In the genomic region with DNA sequence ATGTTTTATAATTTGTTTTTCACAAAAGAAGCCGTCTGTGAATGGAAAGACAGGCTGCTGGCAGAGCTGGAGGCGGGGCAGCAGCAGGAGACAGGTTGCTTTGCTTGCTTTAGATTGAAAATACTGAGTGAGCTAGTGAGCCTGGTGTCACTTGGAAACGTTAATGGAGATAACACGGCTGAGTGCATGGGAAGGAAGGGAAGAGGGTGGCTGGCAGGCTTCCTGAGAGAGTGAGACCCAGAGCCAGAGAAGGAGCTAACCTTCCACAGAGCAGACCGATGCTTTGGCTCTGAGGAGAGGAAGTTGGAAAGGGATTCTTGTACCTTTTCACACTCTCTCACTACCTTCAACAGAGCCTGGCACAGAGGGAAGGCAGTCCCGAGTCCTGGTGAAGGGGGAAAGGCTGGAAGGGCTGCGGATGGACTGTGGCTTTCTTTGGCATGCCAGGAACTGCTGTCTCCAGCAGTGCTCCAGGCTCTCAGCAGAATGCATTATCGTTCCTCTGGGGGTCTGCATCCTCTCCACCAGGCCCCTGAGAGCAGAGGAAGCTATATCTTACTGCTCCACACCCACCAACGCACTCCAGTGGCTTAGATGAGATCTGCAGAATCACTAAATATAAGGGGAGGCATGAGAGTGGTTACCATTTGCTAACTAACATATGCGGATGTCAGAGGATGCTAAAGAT, we compare ENCODE assay signal across 10 mouse cellular contexts. TPM values are rescaled to one million over a fixed set of nuclear protein-coding genes. Genes with fewer than 3 reads are reported as not detected.
A peak's percentile ranks its signal among the peaks of the same experiment; 100 is the strongest.
DNase-seq lines count a peak whose midpoint lies in the region; ATAC-seq and TF ChIP-seq lines count a peak whose summit lies in the region.
"Had no signal": no experiment of that assay in that cellular context is flagged by ENCODE, and none has a peak within 500 bp of the region (broad histone marks: within the 10 kb centered on the region; RNA-seq: fewer than 3 reads in every experiment).

No protein-coding gene starts in this region.

- peak; percentile 68 for ATAC-seq in midbrain, embryonic 13.5 days
- ATAC-seq in midbrain, embryonic 11.5 days (ENCODE audit: low FRiP score), result no peak
- no peak for ATAC-seq in embryonic facial prominence, embryonic 13.5 days (ENCODE audit: insufficient number of reproducible peaks, insufficient read depth, low FRiP score, low TSS enrichment, low read depth)
- ATAC-seq in heart, embryonic 15.5 days (replicated peaks; ENCODE audit: insufficient number of reproducible peaks, insufficient read depth, low FRiP score, low read depth), result 0 out of 2 replicates have a peak, but pooled peaks have one; percentile 66
- ATAC-seq in midbrain, postnatal 0 days (ENCODE audit: low FRiP score), result peak; percentile 47; the same call in 1 of the 2 replicates

- H3K27ac ChIP-seq in midbrain, embryonic 13.5 days, result peak overlapping the region; percentile 56
- H3K27ac ChIP-seq in midbrain, embryonic 11.5 days (ENCODE audit: low read depth, low read length), result no peak overlapping the region
- H3K27ac ChIP-seq in embryonic facial prominence, embryonic 13.5 days, result peak overlapping the region; percentile 39; the same call in 1 of the 2 replicates
- peak overlapping the region; percentile 57 for H3K27ac ChIP-seq in heart, embryonic 15.5 days
- peak overlapping the region; percentile 62 for H3K27ac ChIP-seq in midbrain, postnatal 0 days (ENCODE audit: low read depth, low read length)
- H3K27ac ChIP-seq: liver, embryonic 14.5 days had no signal

- no peak overlapping the region for H3K4me2 ChIP-seq in midbrain, embryonic 13.5 days (replicated peaks)
- H3K4me2 ChIP-seq in midbrain, embryonic 11.5 days, result no peak overlapping the region
- 0 out of 2 replicates have a peak overlapping the region, but pooled peaks have one; percentile 9 for H3K4me2 ChIP-seq in embryonic facial prominence, embryonic 13.5 days
- no peak overlapping the region for H3K4me2 ChIP-seq in heart, embryonic 15.5 days
- H3K4me2 ChIP-seq in midbrain, postnatal 0 days (ENCODE audit: low read depth, low read length, poor library complexity, severe bottlenecking), result no peak overlapping the region

- no peak for TF ChIP-seq CTCF in midbrain, postnatal 0 days (IDR thresholded peaks at IDR 0.05)

- no peaks in the 10 kb centered on the region for H3K27me3 ChIP-seq in midbrain, embryonic 13.5 days
- no peaks in the 10 kb centered on the region for H3K27me3 ChIP-seq in midbrain, embryonic 11.5 days (ENCODE audit: control insufficient read depth, insufficient read depth, low read length)
- H3K27me3 ChIP-seq in embryonic facial prominence, embryonic 13.5 days, result no peaks in the 10 kb centered on the region
- no peaks in the 10 kb centered on the region for H3K27me3 ChIP-seq in heart, embryonic 15.5 days
- H3K27me3 ChIP-seq in midbrain, postnatal 0 days (ENCODE audit: insufficient read depth, low read length), result no peaks in the 10 kb centered on the region

- H3K9ac ChIP-seq in midbrain, embryonic 13.5 days (replicated peaks), result 0 out of 2 replicates have a peak overlapping the region, but pooled peaks have one; percentile 29
- no peak overlapping the region; the same call in 1 of the 2 replicates for H3K9ac ChIP-seq in midbrain, embryonic 11.5 days (ENCODE audit: low read length)
- peak overlapping the region; percentile 46; the same call in 1 of the 2 replicates for H3K9ac ChIP-seq in embryonic facial prominence, embryonic 13.5 days
- peak overlapping the region; percentile 4; the same call in 1 of the 2 replicates for H3K9ac ChIP-seq in heart, embryonic 15.5 days
- H3K9ac ChIP-seq in midbrain, postnatal 0 days (replicated peaks; ENCODE audit: low read length, poor library complexity, severe bottlenecking), result no peak overlapping the region
- H3K9ac ChIP-seq: liver, embryonic 14.5 days had no signal

- no peaks in the 10 kb centered on the region for H3K9me3 ChIP-seq in midbrain, embryonic 13.5 days
- no peaks in the 10 kb centered on the region for H3K9me3 ChIP-seq in midbrain, embryonic 11.5 days (ENCODE audit: control insufficient read depth, low read length)
- no peaks in the 10 kb centered on the region for H3K9me3 ChIP-seq in embryonic facial prominence, embryonic 13.5 days
- no peaks in the 10 kb centered on the region for H3K9me3 ChIP-seq in heart, embryonic 15.5 days (replicated peaks)
- no peaks in the 10 kb centered on the region for H3K9me3 ChIP-seq in midbrain, postnatal 0 days (ENCODE audit: low read length)

- H3K36me3 ChIP-seq in midbrain, embryonic 13.5 days, result peaks cover 34% of the 10 kb centered on the region
- no peaks in the 10 kb centered on the region for H3K36me3 ChIP-seq in midbrain, embryonic 11.5 days (ENCODE audit: control insufficient read depth, insufficient read depth, low read length)
- H3K36me3 ChIP-seq in embryonic facial prominence, embryonic 13.5 days, result peaks cover 34% of the 10 kb centered on the region
- peaks cover 39% of the 10 kb centered on the region for H3K36me3 ChIP-seq in heart, embryonic 15.5 days
- H3K36me3 ChIP-seq in midbrain, postnatal 0 days (ENCODE audit: insufficient read depth, low read length), result peaks cover 22% of the 10 kb centered on the region

- WGBS in midbrain, embryonic 13.5 days, result 38% methylated on average over 10 of the region's 10 CpGs
- WGBS in midbrain, embryonic 11.5 days, result 45% methylated on average over 10 of the region's 10 CpGs
- WGBS in embryonic facial prominence, embryonic 13.5 days, result 39% methylated on average over 10 of the region's 10 CpGs
- 22% methylated on average over 10 of the region's 10 CpGs for WGBS in heart, embryonic 15.5 days
- WGBS in midbrain, postnatal 0 days, result 32% methylated on average over 10 of the region's 10 CpGs

- peaks cover 12% of the 10 kb centered on the region for H3K4me1 ChIP-seq in midbrain, embryonic 13.5 days (replicated peaks)
- H3K4me1 ChIP-seq in midbrain, embryonic 11.5 days (ENCODE audit: control insufficient read depth, insufficient read depth, low read length), result no peaks in the 10 kb centered on the region
- peaks cover 11% of the 10 kb centered on the region for H3K4me1 ChIP-seq in embryonic facial prominence, embryonic 13.5 days
- peaks cover 11% of the 10 kb centered on the region for H3K4me1 ChIP-seq in heart, embryonic 15.5 days (replicated peaks)
- peaks cover 7% of the 10 kb centered on the region; the same call in 1 of the 2 replicates for H3K4me1 ChIP-seq in midbrain, postnatal 0 days (ENCODE audit: insufficient read depth, low read length)

- no peak for DNase-seq in midbrain, embryonic 11.5 days (ENCODE audit: low spot score, missing footprints)
- peak; percentile 59 for DNase-seq in midbrain, postnatal 0 days (ENCODE audit: low spot score)
- no peak for DNase-seq in ovary, postnatal 10 days (ENCODE audit: low spot score)
- no peak for DNase-seq in lung, postnatal 10 days
- DNase-seq in natural killer cell, adult 2 months (ENCODE audit: low spot score in 2 of 2), result no peak

- no peak overlapping the region for H3K4me3 ChIP-seq in midbrain, embryonic 13.5 days (replicated peaks)
- no peak overlapping the region for H3K4me3 ChIP-seq in midbrain, embryonic 11.5 days (ENCODE audit: low read depth, low read length)
- H3K4me3 ChIP-seq in embryonic facial prominence, embryonic 13.5 days, result no peak overlapping the region
- H3K4me3 ChIP-seq in heart, embryonic 15.5 days, result no peak overlapping the region
- no peak overlapping the region for H3K4me3 ChIP-seq in midbrain, postnatal 0 days (ENCODE audit: low read depth, low read length)
- H3K4me3 ChIP-seq: erythroblast, embryonic 14.5 days had no signal

RNA-seq across cellular contexts. Expression of gene Tshb, which starts 18.7 kb away (rescaled TPM):
- polyA plus RNA-seq in midbrain, embryonic 13.5 days (2015; fragmentation: Nextera tagmentation; extraction: Ambion mirVana), result 0.12 and 0.16 TPM in 2 replicates
- 0.03 and 0.20 TPM in 2 replicates for polyA plus RNA-seq in midbrain, embryonic 11.5 days (2014; fragmentation: Nextera tagmentation; extraction: Ambion mirVana)
- polyA plus RNA-seq in embryonic facial prominence, embryonic 13.5 days (2015; fragmentation: Nextera tagmentation; extraction: Ambion mirVana), result 0.07 TPM in 1 of 2 replicates, not detected in the other
- 0.08 TPM in 1 of 2 replicates, not detected in the other for polyA plus RNA-seq in heart, embryonic 15.5 days (2015; fragmentation: Nextera tagmentation; extraction: Ambion mirVana)
- total RNA-seq in midbrain, postnatal 0 days (2014; rRNA removed), result not detected in 2 replicates
- 0.27 and 0.42 TPM in 2 replicates for polyA plus RNA-seq in midbrain, postnatal 0 days (2015; fragmentation: Nextera tagmentation; extraction: Ambion mirVana)
- polyA plus RNA-seq: erythroblast, embryonic 14.5 days; liver, embryonic 14.5 days had no signal

RNA-seq across cellular contexts. Expression of gene Tspan2, which starts 29.5 kb away (rescaled TPM):
- polyA plus RNA-seq in midbrain, embryonic 13.5 days (2015; fragmentation: Nextera tagmentation; extraction: Ambion mirVana), result 6.3 and 7.0 TPM in 2 replicates
- 10.2 and 10.4 TPM in 2 replicates for polyA plus RNA-seq in midbrain, embryonic 11.5 days (2014; fragmentation: Nextera tagmentation; extraction: Ambion mirVana)
- 4.6 and 5.3 TPM in 2 replicates for polyA plus RNA-seq in embryonic facial prominence, embryonic 13.5 days (2015; fragmentation: Nextera tagmentation; extraction: Ambion mirVana)
- polyA plus RNA-seq in heart, embryonic 15.5 days (2015; fragmentation: Nextera tagmentation; extraction: Ambion mirVana), result 22.5 and 23.1 TPM in 2 replicates
- total RNA-seq in midbrain, postnatal 0 days (2014; rRNA removed), result 25.9 and 26.1 TPM in 2 replicates
- 13.4 and 15.5 TPM in 2 replicates for polyA plus RNA-seq in midbrain, postnatal 0 days (2015; fragmentation: Nextera tagmentation; extraction: Ambion mirVana)
- polyA plus RNA-seq: erythroblast, embryonic 14.5 days had no signal

Comparison
In these comparisons a context has a peak if more than half of its experiments do, and no peak if none do; other contexts are left out.
1. ATAC-seq: peak in midbrain, embryonic 13.5 days (single experiment), heart, embryonic 15.5 days (single experiment) and midbrain, postnatal 0 days (single experiment); none in midbrain, embryonic 11.5 days (single experiment) and embryonic facial prominence, embryonic 13.5 days (single experiment).
2. H3K9ac ChIP-seq: peak in midbrain, embryonic 13.5 days (single experiment), embryonic facial prominence, embryonic 13.5 days (single experiment) and heart, embryonic 15.5 days (single experiment); none in midbrain, embryonic 11.5 days (single experiment) and midbrain, postnatal 0 days (single experiment).